Mouse (Mus musculus): ENCODE data around the gene Adgrl3. TPM values are rescaled to one million over a fixed set of nuclear protein-coding genes. Genes with fewer than 3 reads are reported as not detected.

The Adgrl3 gene
- polyA plus RNA-seq, 1 experiment from 2014 or later, result 9.4 TPM

DNA sequence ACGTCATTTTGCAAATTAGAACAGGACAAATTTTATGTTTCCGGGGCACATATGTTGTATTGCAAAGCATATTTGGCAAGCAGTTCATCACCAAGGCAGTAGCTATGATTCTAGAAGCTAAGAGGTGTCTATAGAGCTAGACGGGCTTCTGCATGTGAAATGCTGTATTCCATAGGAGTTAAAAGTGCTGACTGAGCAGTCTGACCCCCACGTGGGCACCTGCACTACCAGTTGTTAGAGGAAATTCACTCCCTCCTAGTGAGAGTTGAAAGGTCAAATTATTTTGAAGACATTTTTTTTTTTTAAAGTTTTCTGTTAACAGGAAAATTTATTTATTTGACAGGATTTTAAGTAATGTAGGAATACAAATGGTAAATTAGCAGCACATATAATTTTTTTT is 776.2 kb downstream of the Adgrl3 start:
- DNase-seq (ENCODE audit: extremely low spot score, low spot score), result no peak
- 82% methylated on average over 4 of the region's 4 CpGs for WGBS

DNA sequence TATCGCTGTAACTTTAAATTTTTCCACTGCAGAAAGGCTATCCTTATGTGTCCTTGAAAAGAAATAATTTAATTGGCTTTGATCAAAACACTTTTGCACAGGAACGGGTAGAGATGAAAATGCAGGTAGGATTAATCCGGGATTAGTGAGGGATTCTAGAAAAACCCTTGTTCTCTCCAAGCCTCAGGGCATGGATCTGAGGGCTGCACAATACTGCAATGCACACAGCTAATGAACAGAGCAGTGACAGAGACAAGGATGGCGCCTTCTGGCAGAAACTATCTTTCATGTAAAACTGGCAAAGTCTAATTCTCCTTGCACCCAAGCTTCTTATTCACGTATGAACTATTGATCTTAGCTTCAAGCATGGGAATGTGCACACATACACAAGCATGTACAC is 791.0 kb downstream of the Adgrl3 start:
- no peaks in the 10 kb centered on the region for H3K9me3 ChIP-seq
- no peak for DNase-seq (ENCODE audit: extremely low spot score, low spot score)
- no peak overlapping the region for H3K4me3 ChIP-seq
- WGBS, result 66% methylated on average over 5 of the region's 5 CpGs
- H3K27ac ChIP-seq, result no peak overlapping the region
- no peaks in the 10 kb centered on the region for H3K27me3 ChIP-seq (ENCODE audit: poor library complexity, severe bottlenecking)
- no peaks in the 10 kb centered on the region for H3K4me1 ChIP-seq
- no peaks in the 10 kb centered on the region for H3K36me3 ChIP-seq (replicated peaks)

More for the DNA sequence above, 776.2 kb downstream of the Adgrl3 start:
- H3K4me1 ChIP-seq, result no peaks in the 10 kb centered on the region
- no peaks in the 10 kb centered on the region for H3K27me3 ChIP-seq (ENCODE audit: poor library complexity, severe bottlenecking)
- peaks cover 8% of the 10 kb centered on the region for H3K36me3 ChIP-seq (replicated peaks)
- H3K4me3 ChIP-seq, result no peak overlapping the region
- H3K9me3 ChIP-seq, result peaks cover 5% of the 10 kb centered on the region; the same call in 1 of the 2 replicates
- no peak overlapping the region for H3K27ac ChIP-seq

DNA sequence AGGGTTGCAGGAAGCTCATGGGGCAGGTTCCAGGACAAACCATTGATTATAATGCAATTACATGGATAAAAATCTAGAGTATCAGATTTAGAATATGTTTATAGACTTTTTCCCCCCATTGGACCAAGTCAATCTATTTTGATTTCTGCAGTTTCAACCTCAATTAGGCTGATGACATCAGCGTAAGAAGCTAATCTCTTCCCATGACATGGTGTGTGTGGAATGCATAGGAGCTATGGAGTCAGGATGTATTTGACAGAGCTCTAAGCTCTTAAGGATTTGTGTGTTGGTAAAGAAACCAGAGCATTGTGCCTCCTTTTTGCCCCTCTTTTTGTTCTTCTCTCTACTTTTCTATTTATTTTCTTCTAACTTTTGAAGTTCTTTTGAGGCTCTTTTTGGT is 812.1 kb downstream of the Adgrl3 start:
- H3K9me3 ChIP-seq, result no peaks in the 10 kb centered on the region
- H3K27ac ChIP-seq, result no peak overlapping the region
- DNase-seq (ENCODE audit: extremely low spot score, low spot score), result no peak
- no peaks in the 10 kb centered on the region for H3K4me1 ChIP-seq
- no peaks in the 10 kb centered on the region for H3K36me3 ChIP-seq (replicated peaks)
- no peak overlapping the region for H3K4me3 ChIP-seq
- 88% methylated on average over 1 of the region's 1 CpGs for WGBS
- H3K27me3 ChIP-seq (ENCODE audit: poor library complexity, severe bottlenecking), result no peaks in the 10 kb centered on the region

DNA sequence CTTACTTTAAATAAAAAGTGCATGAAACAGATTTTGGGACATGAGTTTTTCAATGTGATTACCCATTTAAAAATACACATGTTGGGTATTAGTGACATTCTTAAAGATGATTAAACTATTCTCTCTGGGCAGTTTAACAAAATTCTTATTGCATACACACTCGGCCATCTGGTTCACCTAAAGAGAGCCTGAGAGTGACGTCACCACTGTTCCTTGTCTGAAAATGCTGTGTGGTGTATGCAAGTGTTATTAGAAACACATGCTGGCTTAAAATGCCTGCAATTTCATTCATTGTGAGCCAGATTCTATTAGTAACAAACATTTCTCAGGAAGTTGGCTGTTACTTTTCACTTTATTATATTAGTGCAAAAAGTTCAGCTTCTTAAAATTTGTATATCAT is 812.7 kb downstream of the Adgrl3 start:
- no peak overlapping the region for H3K27ac ChIP-seq
- H3K9me3 ChIP-seq, result no peaks in the 10 kb centered on the region
- H3K27me3 ChIP-seq (ENCODE audit: poor library complexity, severe bottlenecking), result no peaks in the 10 kb centered on the region
- 77% methylated on average over 2 of the region's 2 CpGs for WGBS
- no peaks in the 10 kb centered on the region for H3K36me3 ChIP-seq (replicated peaks)
- no peak overlapping the region for H3K4me3 ChIP-seq
- H3K4me1 ChIP-seq, result no peaks in the 10 kb centered on the region
- DNase-seq (ENCODE audit: extremely low spot score, low spot score), result no peak

GRCm38 (mm10) chr5:81837860-81838259 is 817.9 kb downstream of the Adgrl3 start:
- H3K27me3 ChIP-seq (ENCODE audit: poor library complexity, severe bottlenecking), result no peaks in the 10 kb centered on the region
- WGBS, result 90% methylated on average over 2 of the region's 2 CpGs
- H3K4me3 ChIP-seq, result no peak overlapping the region
- H3K36me3 ChIP-seq (replicated peaks), result no peaks in the 10 kb centered on the region
- no peaks in the 10 kb centered on the region for H3K4me1 ChIP-seq
- no peaks in the 10 kb centered on the region for H3K9me3 ChIP-seq
- H3K27ac ChIP-seq, result no peak overlapping the region
- DNase-seq (ENCODE audit: extremely low spot score, low spot score), result no peak

DNA sequence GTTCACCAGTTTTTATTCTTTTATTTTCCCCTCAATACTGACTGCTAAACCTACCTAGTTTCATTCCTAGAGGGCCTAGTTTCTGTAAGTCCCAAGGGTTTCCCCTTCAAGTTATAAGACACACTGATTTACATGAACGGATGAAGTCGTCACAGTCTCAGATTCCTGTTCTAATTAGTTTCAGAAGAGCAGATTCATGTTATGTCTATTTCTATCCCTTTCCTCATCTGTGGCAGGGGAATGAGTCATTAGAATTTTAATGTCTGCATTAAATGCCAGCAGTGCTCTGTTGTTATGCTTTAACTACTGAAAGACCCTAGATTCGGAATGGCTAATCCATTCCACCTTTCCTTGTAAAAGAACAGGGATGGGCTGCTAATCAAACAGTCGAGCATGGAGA is 823.9 kb downstream of the Adgrl3 start:
- Histone ChIP-seq H3K27me3 (ENCODE audit: poor library complexity, severe bottlenecking) (no peaks in the 10 kb centered on the region), H3K27ac (no peak overlapping the region), H3K4me3 (no peak overlapping the region), H3K9me3 (no peaks in the 10 kb centered on the region), H3K36me3 (replicated peaks) (no peaks in the 10 kb centered on the region), H3K4me1 (no peaks in the 10 kb centered on the region)
- WGBS, result 46% methylated on average over 4 of the region's 4 CpGs
- no peak for DNase-seq (ENCODE audit: extremely low spot score, low spot score)

- H3K27ac ChIP-seq, result no peak overlapping the region
- no peak overlapping the region for H3K4me3 ChIP-seq
- 89% methylated on average over 6 of the region's 6 CpGs for WGBS
- no peak for DNase-seq (ENCODE audit: extremely low spot score, low spot score)
- no peaks in the 10 kb centered on the region for H3K27me3 ChIP-seq (ENCODE audit: poor library complexity, severe bottlenecking)
- H3K4me1 ChIP-seq, result no peaks in the 10 kb centered on the region
- no peaks in the 10 kb centered on the region for H3K36me3 ChIP-seq (replicated peaks)
- no peaks in the 10 kb centered on the region for H3K9me3 ChIP-seq
These were observed 850.4 kb downstream of the Adgrl3 start for GRCm38 (mm10) chr5:81870336-81870735.

Small RNA genes within 50 kb of the gene (microRNA-seq; reads per million reads assigned to microRNA genes)
- gene Gm22048, result not detected

All from forebrain, embryonic 10.5 days (tissue).